Mouse (Mus musculus) bone marrow, adult 2 months (tissue): ENCODE results near the gene Dcp1b. TPM values are rescaled to one million over a fixed set of nuclear protein-coding genes. Genes with fewer than 3 reads are reported as not detected.

Source experiments
- H3K27ac ChIP-seq: fragments of 200-500 bp; 2 replicates; pipeline ENCODE4 v1.5.1; 2012; ENCODE audit warnings: low read depth, mild to moderate bottlenecking, control low read depth, inconsistent platforms, low read length; ENCODE audit not compliant: control insufficient read depth, poor library complexity, insufficient read depth
- H3K4me1 ChIP-seq: fragments of 200-500 bp; 2 replicates; pipeline ENCODE4 v1.6.1; 2011; ENCODE audit warnings: low read length; ENCODE audit not compliant: control insufficient read depth, insufficient read depth
- H3K4me3 ChIP-seq: fragments of 200-500 bp; replicated peaks from 2 replicates; pipeline ENCODE3; 2011; ENCODE audit warnings: mild to moderate bottlenecking, low read depth, low read length, control low read depth; ENCODE audit not compliant: control insufficient read depth
- CTCF ChIP-seq: fragments of 200-500 bp; IDR thresholded peaks from 2 replicates; pipeline ENCODE4 v1.5.1; 2011; ENCODE audit warnings: low read length, control low read depth; ENCODE audit not compliant: control insufficient read depth, insufficient read depth
- POLR2A ChIP-seq: fragments of 200-500 bp; IDR thresholded peaks from 2 replicates; pipeline ENCODE4 v1.6.1; 2011; ENCODE audit warnings: low read depth, mild to moderate bottlenecking, control low read depth, low read length, borderline replicate concordance; ENCODE audit not compliant: control insufficient read depth
- WGBS: fragments of 180-500 bp; shearing (Covaris S2); methylation state at CpG from one replicate; pipeline ENCODE4 v1.1.7; 2018; 5-methylcytosine and 5-hydroxymethylcytosine counted together
- polyA plus RNA-seq: library from polyadenylated mRNA; stranded (reverse); fragments of >200 nt; gene quantifications from 2 replicates; pipeline ENCODE4 v1.2.4, GENCODE M21; 2011; ENCODE audit warnings: low replicate concordance; ENCODE audit not compliant: missing spikeins, insufficient read depth, insufficient read length

Dcp1b gene
- polyA plus RNA-seq = 2.9 and 4.3 TPM in 2 replicates

GRCm38 (mm10) chr6:119175078-119175853 lies at the start of gene Dcp1b:
Dcp1b (plus strand) TSS chr6:119175253.
- Histone ChIP-seq H3K27ac (peak within 1 kb of the TSS; percentile 75), H3K4me1 (no peaks in the 10 kb centered on the region), H3K4me3 (peak within 1 kb of the TSS; percentile 96)
- TF ChIP-seq POLR2A = peak; percentile 69; the same call in 1 of the 2 replicates
- peak; percentile 19; the same call in 1 of the 2 replicates for TF ChIP-seq CTCF
- under 1% methylated on average over 65 of the region's 65 CpGs for WGBS

GRCm38 (mm10) chr6:119126991-119127390 lies 48.1 kb upstream of the Dcp1b start:
- Histone ChIP-seq H3K4me3 (no peak overlapping the region), H3K4me1 (no peaks in the 10 kb centered on the region), H3K27ac (no peak overlapping the region)
- TF ChIP-seq CTCF = no peak
- no peak for TF ChIP-seq POLR2A
- 76% methylated on average over 3 of the region's 3 CpGs for WGBS

GRCm38 (mm10) chr6:119128076-119128475 lies 47.0 kb upstream of the Dcp1b start:
- Histone ChIP-seq H3K27ac (no peak overlapping the region), H3K4me1 (no peaks in the 10 kb centered on the region), H3K4me3 (no peak overlapping the region)
- WGBS = 77% methylated on average over 1 of the region's 1 CpGs
- TF ChIP-seq POLR2A (no peak), CTCF (no peak)

GRCm38 (mm10) chr6:119128521-119128920 lies 46.5 kb upstream of the Dcp1b start:
- no peak for TF ChIP-seq POLR2A
- no peak for TF ChIP-seq CTCF
- WGBS = 80% methylated on average over 8 of the region's 8 CpGs
- H3K27ac ChIP-seq = no peak overlapping the region
- H3K4me1 ChIP-seq = no peaks in the 10 kb centered on the region
- no peak overlapping the region for H3K4me3 ChIP-seq

GRCm38 (mm10) chr6:119129664-119130063 lies 45.4 kb upstream of the Dcp1b start:
- TF ChIP-seq POLR2A (no peak), CTCF (peak; percentile 71)
- WGBS = 59% methylated on average over 5 of the region's 5 CpGs

GRCm38 (mm10) chr6:119132111-119132735 lies 42.8 kb upstream of the Dcp1b start:
- no peak for TF ChIP-seq CTCF
- TF ChIP-seq POLR2A = no peak
- H3K4me1 ChIP-seq = no peaks in the 10 kb centered on the region
- H3K27ac ChIP-seq = no peak overlapping the region
- no peak overlapping the region for H3K4me3 ChIP-seq
- WGBS = 80% methylated on average over 8 of the region's 8 CpGs

More at GRCm38 (mm10) chr6:119129664-119130063, 45.4 kb upstream of the Dcp1b start:
- Histone ChIP-seq H3K4me1 (no peaks in the 10 kb centered on the region), H3K27ac (no peak overlapping the region), H3K4me3 (no peak overlapping the region)

GRCm38 (mm10) chr6:119132863-119133262 lies 42.2 kb upstream of the Dcp1b start:
- WGBS = 80% methylated on average over 4 of the region's 4 CpGs
- H3K4me3 ChIP-seq = no peak overlapping the region
- H3K4me1 ChIP-seq = no peaks in the 10 kb centered on the region
- H3K27ac ChIP-seq = no peak overlapping the region
- no peak for TF ChIP-seq POLR2A
- TF ChIP-seq CTCF = no peak

- 70% methylated on average over 10 of the region's 10 CpGs for WGBS
These were observed 37.3 kb upstream of the Dcp1b start for GRCm38 (mm10) chr6:119137768-119138167.

GRCm38 (mm10) chr6:119139561-119139960 lies 35.5 kb upstream of the Dcp1b start:
- TF ChIP-seq POLR2A (no peak), CTCF (no peak)
- Histone ChIP-seq H3K4me3 (no peak overlapping the region), H3K27ac (no peak overlapping the region), H3K4me1 (no peaks in the 10 kb centered on the region)
- WGBS = 43% methylated on average over 7 of the region's 7 CpGs

More at GRCm38 (mm10) chr6:119137768-119138167, 37.3 kb upstream of the Dcp1b start:
- no peaks in the 10 kb centered on the region for H3K4me1 ChIP-seq
- H3K27ac ChIP-seq = no peak overlapping the region
- no peak overlapping the region for H3K4me3 ChIP-seq
- TF ChIP-seq CTCF (no peak), POLR2A (no peak)
